Mouse (Mus musculus) ovary, adult 18-20 months (tissue): ENCODE measurements around the gene Rora.

Source experiments
- DNase-seq: peaks from one replicate; pipeline ENCODE4 v3.0.0; 2022; ENCODE audit warnings: low spot score, mixed read lengths

The Rora gene

GRCm38 (mm10) chr9:68888670-68889069, 235.1 kb downstream of the Rora start:
- peak; percentile 28 for DNase-seq

- no peak for DNase-seq
Observed at GRCm38 (mm10) chr9:68891431-68891830, 237.8 kb downstream of the Rora start.

GRCm38 (mm10) chr9:68892356-68892755, 238.8 kb downstream of the Rora start:
- no peak for DNase-seq

GRCm38 (mm10) chr9:68892859-68893258, 239.3 kb downstream of the Rora start:
- DNase-seq, result no peak

- no peak for DNase-seq
Observed at GRCm38 (mm10) chr9:68898286-68898685, 244.7 kb downstream of the Rora start.

- DNase-seq, result no peak
Observed at GRCm38 (mm10) chr9:68899525-68900222, 246.1 kb downstream of the Rora start.

- no peak for DNase-seq
Observed at GRCm38 (mm10) chr9:68906361-68906883, 252.8 kb downstream of the Rora start.

- no peak for DNase-seq
Observed at GRCm38 (mm10) chr9:68912483-68913151, 259.0 kb downstream of the Rora start.

- DNase-seq, result no peak
Observed at GRCm38 (mm10) chr9:68913191-68913697, 259.7 kb downstream of the Rora start.

GRCm38 (mm10) chr9:68914541-68915275, 261.1 kb downstream of the Rora start:
- DNase-seq, result no peak

GRCm38 (mm10) chr9:68916741-68917140, 263.2 kb downstream of the Rora start:
- no peak for DNase-seq

- DNase-seq, result no peak
Observed at GRCm38 (mm10) chr9:68923128-68923601, 269.6 kb downstream of the Rora start.

- no peak for DNase-seq
Observed at GRCm38 (mm10) chr9:68926406-68926805, 272.8 kb downstream of the Rora start.

- no peak for DNase-seq
Observed at GRCm38 (mm10) chr9:68933159-68933558, 279.6 kb downstream of the Rora start.

- no peak for DNase-seq
Observed at GRCm38 (mm10) chr9:68934238-68934637, 280.7 kb downstream of the Rora start.

- DNase-seq, result no peak
Observed at GRCm38 (mm10) chr9:68935611-68936010, 282.0 kb downstream of the Rora start.

GRCm38 (mm10) chr9:68941037-68941436, 287.5 kb downstream of the Rora start:
- no peak for DNase-seq

GRCm38 (mm10) chr9:68942595-68943011, 289.0 kb downstream of the Rora start:
- DNase-seq, result no peak

- no peak for DNase-seq
Observed at GRCm38 (mm10) chr9:68944026-68944425, 290.4 kb downstream of the Rora start.

- DNase-seq, result no peak
Observed at GRCm38 (mm10) chr9:68947707-68948106, 294.1 kb downstream of the Rora start.

GRCm38 (mm10) chr9:68948141-68948540, 294.6 kb downstream of the Rora start:
- DNase-seq, result no peak

GRCm38 (mm10) chr9:68956210-68956874, 302.8 kb downstream of the Rora start:
- DNase-seq, result no peak
